10 mouse cellular contexts compared by ENCODE assay signal in genomic region chr3:153831873-153832653, GRCm38 (mm10). TPM values are rescaled to one million over a fixed set of nuclear protein-coding genes. Genes with fewer than 3 reads are reported as not detected.
DNase-seq lines count a peak whose midpoint lies in the region; ATAC-seq lines count a peak whose summit lies in the region.
"Had no signal": no experiment of that assay in that cellular context is flagged by ENCODE, and none has a peak within 500 bp of the region (broad histone marks: within the 10 kb centered on the region; RNA-seq: fewer than 3 reads in every experiment).

No protein-coding gene starts in this region.

- no peak for DNase-seq in forebrain, embryonic 11.5 days (ENCODE audit: low spot score)
- DNase-seq in lung, postnatal 36 days, result no peak
- no peak for DNase-seq in left cerebral cortex, adult 11 months (ENCODE audit: low spot score)
- no peak for DNase-seq in kidney, adult 11 months

- H3K4me1 ChIP-seq in forebrain, embryonic 11.5 days (replicated peaks; ENCODE audit: control insufficient read depth, insufficient read depth, low read length), result no peaks in the 10 kb centered on the region
- H3K4me1 ChIP-seq in forebrain, embryonic 15.5 days, result no peaks in the 10 kb centered on the region
- no peaks in the 10 kb centered on the region for H3K4me1 ChIP-seq in lung, embryonic 15.5 days
- no peaks in the 10 kb centered on the region for H3K4me1 ChIP-seq in stomach, embryonic 14.5 days (ENCODE audit: control insufficient read depth, insufficient read depth, low read length)

- no peaks in the 10 kb centered on the region for H3K9me3 ChIP-seq in forebrain, embryonic 11.5 days (ENCODE audit: control insufficient read depth, low read length)
- H3K9me3 ChIP-seq in forebrain, embryonic 15.5 days, result no peaks in the 10 kb centered on the region
- no peaks in the 10 kb centered on the region for H3K9me3 ChIP-seq in lung, embryonic 15.5 days
- no peaks in the 10 kb centered on the region for H3K9me3 ChIP-seq in stomach, embryonic 14.5 days (ENCODE audit: control insufficient read depth, low read depth, low read length)

- no peak overlapping the region for H3K4me3 ChIP-seq in forebrain, embryonic 11.5 days (ENCODE audit: low read depth, low read length)
- H3K4me3 ChIP-seq in forebrain, embryonic 15.5 days, result no peak overlapping the region
- no peak overlapping the region for H3K4me3 ChIP-seq in lung, embryonic 15.5 days
- H3K4me3 ChIP-seq in stomach, embryonic 14.5 days (ENCODE audit: low read depth, low read length), result no peak overlapping the region

- no peak overlapping the region for H3K27ac ChIP-seq in forebrain, embryonic 11.5 days (ENCODE audit: low read depth, low read length)
- no peak overlapping the region for H3K27ac ChIP-seq in forebrain, embryonic 15.5 days (replicated peaks)
- no peak overlapping the region for H3K27ac ChIP-seq in lung, embryonic 15.5 days
- H3K27ac ChIP-seq in stomach, embryonic 14.5 days (ENCODE audit: low read length), result no peak overlapping the region

- no peaks in the 10 kb centered on the region for H3K27me3 ChIP-seq in forebrain, embryonic 11.5 days (ENCODE audit: control insufficient read depth, insufficient read depth, low read length)
- no peaks in the 10 kb centered on the region for H3K27me3 ChIP-seq in forebrain, embryonic 15.5 days
- no peaks in the 10 kb centered on the region for H3K27me3 ChIP-seq in lung, embryonic 15.5 days
- no peaks in the 10 kb centered on the region for H3K27me3 ChIP-seq in stomach, embryonic 14.5 days (ENCODE audit: control insufficient read depth, insufficient read depth, low read length)

- no peak overlapping the region for H3K9ac ChIP-seq in forebrain, embryonic 11.5 days (ENCODE audit: low read length)
- H3K9ac ChIP-seq in forebrain, embryonic 15.5 days (replicated peaks), result no peak overlapping the region
- no peak overlapping the region for H3K9ac ChIP-seq in lung, embryonic 15.5 days
- H3K9ac ChIP-seq in stomach, embryonic 14.5 days (replicated peaks; ENCODE audit: low read depth, low read length), result no peak overlapping the region

- 74% methylated on average over 4 of the region's 4 CpGs for WGBS in forebrain, embryonic 11.5 days
- 80% methylated on average over 4 of the region's 4 CpGs for WGBS in forebrain, embryonic 15.5 days
- WGBS in lung, embryonic 15.5 days, result 82% methylated on average over 4 of the region's 4 CpGs
- 77% methylated on average over 4 of the region's 4 CpGs for WGBS in stomach, embryonic 14.5 days

- ATAC-seq in forebrain, embryonic 11.5 days (replicated peaks; ENCODE audit: low FRiP score), result peak; percentile 47; the same call in 1 of the 2 replicates
- no peak for ATAC-seq in forebrain, embryonic 15.5 days (replicated peaks)
- ATAC-seq in lung, embryonic 15.5 days (ENCODE audit: borderline replicate concordance, extremely low read depth, low FRiP score, low TSS enrichment), result peak; percentile 47; the same call in 1 of the 2 replicates
- peak; percentile 76 for ATAC-seq in erythroid progenitor cell, adult 5-6 weeks (replicated peaks; ENCODE audit: low FRiP score, poor library complexity, severe bottlenecking)
- ATAC-seq in stomach, embryonic 14.5 days (ENCODE audit: insufficient number of reproducible peaks, insufficient read depth, low FRiP score, low read depth), result peak; percentile 72; the same call in 1 of the 2 replicates

- no peaks in the 10 kb centered on the region for H3K36me3 ChIP-seq in forebrain, embryonic 11.5 days (ENCODE audit: control insufficient read depth, insufficient read depth, low read length)
- H3K36me3 ChIP-seq in forebrain, embryonic 15.5 days, result no peaks in the 10 kb centered on the region
- no peaks in the 10 kb centered on the region for H3K36me3 ChIP-seq in lung, embryonic 15.5 days
- no peaks in the 10 kb centered on the region for H3K36me3 ChIP-seq in stomach, embryonic 14.5 days (ENCODE audit: control insufficient read depth, insufficient read depth, low read length)

- no peak overlapping the region for H3K4me2 ChIP-seq in forebrain, embryonic 11.5 days (ENCODE audit: low read depth, low read length, severe bottlenecking)
- H3K4me2 ChIP-seq in forebrain, embryonic 15.5 days (replicated peaks), result no peak overlapping the region
- H3K4me2 ChIP-seq in lung, embryonic 15.5 days, result no peak overlapping the region
- no peak overlapping the region for H3K4me2 ChIP-seq in stomach, embryonic 14.5 days (replicated peaks; ENCODE audit: low read depth, low read length)

RNA-seq across cellular contexts. Expression of gene Asb17, which starts 11.9 kb away (rescaled TPM):
- polyA plus RNA-seq in forebrain, embryonic 11.5 days (2014; fragmentation: Nextera tagmentation; extraction: Ambion mirVana), result 0.29 and 0.47 TPM in 2 replicates
- 0.10 TPM in 1 of 2 replicates, not detected in the other for polyA plus RNA-seq in forebrain, embryonic 15.5 days (2015; fragmentation: Nextera tagmentation; extraction: Ambion mirVana)
- 0.05 and 0.08 TPM in 2 replicates for polyA plus RNA-seq in lung, embryonic 15.5 days (2015; fragmentation: Nextera tagmentation; extraction: Ambion mirVana)
- 0.72 TPM in 1 of 2 replicates, not detected in the other for total RNA-seq in erythroid progenitor cell, adult 5-6 weeks (2015; ENCODE audit: low replicate concordance)
- not detected in 2 replicates for total RNA-seq in erythroid progenitor cell, adult 5-6 weeks (2017; ENCODE audit: low replicate concordance)
- 0.72 TPM in 1 of 2 replicates, not detected in the other for polyA plus RNA-seq in stomach, embryonic 14.5 days (2014; fragmentation: Nextera tagmentation; extraction: Ambion mirVana)
- total RNA-seq: layer of hippocampus, adult 8-10 months; liver, adult 2 months had no signal
- polyA plus RNA-seq: liver, adult 2 months had no signal
